Mouse (Mus musculus) embryo, embryonic 11.5 days (tissue): Measurements from ENCODE around the gene Obsl1.

Source experiments
- DNase-seq: peaks from one replicate; pipeline ENCODE4 v3.0.0-alpha.2; 2012; ENCODE audit warnings: low read depth, low spot score

Obsl1 gene

GRCm38 (mm10) chr1:75518427-75518826, 12.2 kb upstream of the Obsl1 start:
- DNase-seq, result no peak

GRCm38 (mm10) chr1:75517984-75518383, 11.7 kb upstream of the Obsl1 start:
- no peak for DNase-seq

- DNase-seq, result no peak
Measured at GRCm38 (mm10) chr1:75516703-75517380, 10.6 kb upstream of the Obsl1 start.

GRCm38 (mm10) chr1:75512550-75512949, 6.3 kb upstream of the Obsl1 start:
- DNase-seq, result no peak

- DNase-seq, result no peak
Measured at GRCm38 (mm10) chr1:75511437-75512210, 5.4 kb upstream of the Obsl1 start.

GRCm38 (mm10) chr1:75510154-75510553, 3.9 kb upstream of the Obsl1 start:
- no peak for DNase-seq

GRCm38 (mm10) chr1:75509586-75509985, 3.3 kb upstream of the Obsl1 start:
- DNase-seq, result no peak

GRCm38 (mm10) chr1:75507006-75507405, 754 bp upstream of the Obsl1 start, which contains the start of gene Inha:
Gene Inha (plus strand): TSS chr1:75507077.
- no peak for DNase-seq

GRCm38 (mm10) chr1:75505159-75505955, 895 bp downstream of the Obsl1 start:
- peak; percentile 35 for DNase-seq

GRCm38 (mm10) chr1:75504256-75505045, 1.8 kb downstream of the Obsl1 start:
- no peak for DNase-seq

GRCm38 (mm10) chr1:75503651-75503980, 2.6 kb downstream of the Obsl1 start:
- DNase-seq, result no peak

- DNase-seq, result no peak
Measured at GRCm38 (mm10) chr1:75502945-75503650, 3.2 kb downstream of the Obsl1 start.

- no peak for DNase-seq
Measured at GRCm38 (mm10) chr1:75501905-75502304, 4.3 kb downstream of the Obsl1 start.

GRCm38 (mm10) chr1:75499441-75499840, 6.8 kb downstream of the Obsl1 start:
- no peak for DNase-seq

GRCm38 (mm10) chr1:75498897-75499296, 7.4 kb downstream of the Obsl1 start:
- DNase-seq, result no peak

- peak; percentile 40 for DNase-seq
Measured at GRCm38 (mm10) chr1:75494878-75495548, 11.2 kb downstream of the Obsl1 start.

- DNase-seq, result no peak
Measured at GRCm38 (mm10) chr1:75492579-75493170, 13.6 kb downstream of the Obsl1 start.

GRCm38 (mm10) chr1:75490785-75491551, 15.3 kb downstream of the Obsl1 start:
- no peak for DNase-seq
